15 mouse cellular contexts compared by ENCODE assay signal in genomic region chr2:70044466-70044865, GRCm38 (mm10). TPM values are rescaled to one million over a fixed set of nuclear protein-coding genes. Genes with fewer than 3 reads are reported as not detected.
A peak's percentile ranks its signal among the peaks of the same experiment; 100 is the strongest.
DNase-seq lines count a peak whose midpoint lies in the region; ATAC-seq and TF ChIP-seq lines count a peak whose summit lies in the region.
"Had no signal": no experiment of that assay in that cellular context is flagged by ENCODE, and none has a peak within 500 bp of the region (broad histone marks: within the 10 kb centered on the region; RNA-seq: fewer than 3 reads in every experiment).

No protein-coding gene starts in this region.

- no peaks in the 10 kb centered on the region for H3K27me3 ChIP-seq in midbrain, embryonic 10.5 days (ENCODE audit: low read depth, poor library complexity, severe bottlenecking)
- no peaks in the 10 kb centered on the region for H3K27me3 ChIP-seq in midbrain, postnatal 0 days (ENCODE audit: insufficient read depth, low read length)
- no peaks in the 10 kb centered on the region for H3K27me3 ChIP-seq in hindbrain, embryonic 16.5 days (replicated peaks; ENCODE audit: control insufficient read depth, insufficient read depth, low read length)
- H3K27me3 ChIP-seq: heart, embryonic 12.5 days; limb, embryonic 15.5 days; midbrain, embryonic 12.5 days had no signal

- no peak for ATAC-seq in midbrain, postnatal 0 days (ENCODE audit: low FRiP score)
- ATAC-seq in hindbrain, embryonic 16.5 days, result peak; percentile 83
- ATAC-seq: liver, postnatal 0 days had no signal

- H3K4me3 ChIP-seq in midbrain, embryonic 10.5 days, result no peak overlapping the region
- H3K4me3 ChIP-seq in midbrain, postnatal 0 days (ENCODE audit: low read depth, low read length), result no peak overlapping the region
- no peak overlapping the region for H3K4me3 ChIP-seq in hindbrain, embryonic 16.5 days (ENCODE audit: low read length)
- H3K4me3 ChIP-seq: heart, embryonic 12.5 days; limb, embryonic 15.5 days; midbrain, embryonic 12.5 days had no signal

- H3K4me2 ChIP-seq in midbrain, postnatal 0 days (ENCODE audit: low read depth, low read length, poor library complexity, severe bottlenecking), result no peak overlapping the region
- no peak overlapping the region for H3K4me2 ChIP-seq in hindbrain, embryonic 16.5 days (ENCODE audit: low read length)
- H3K4me2 ChIP-seq: heart, embryonic 12.5 days; limb, embryonic 15.5 days; midbrain, embryonic 12.5 days had no signal

- H3K27ac ChIP-seq in midbrain, embryonic 10.5 days (replicated peaks), result 0 out of 2 replicates have a peak overlapping the region, but pooled peaks have one; percentile 23
- H3K27ac ChIP-seq in midbrain, postnatal 0 days (ENCODE audit: low read depth, low read length), result no peak overlapping the region
- H3K27ac ChIP-seq in hindbrain, embryonic 16.5 days (ENCODE audit: low read depth, low read length), result no peak overlapping the region
- H3K27ac ChIP-seq: limb, embryonic 15.5 days; midbrain, embryonic 12.5 days had no signal

- 34% methylated on average over 6 of the region's 6 CpGs for WGBS in midbrain, embryonic 10.5 days
- WGBS in midbrain, postnatal 0 days, result 28% methylated on average over 6 of the region's 6 CpGs
- 32% methylated on average over 6 of the region's 6 CpGs for WGBS in hindbrain, embryonic 16.5 days

- TF ChIP-seq CTCF in midbrain, postnatal 0 days (IDR thresholded peaks at IDR 0.05), result no peak

- no peaks in the 10 kb centered on the region for H3K9me3 ChIP-seq in midbrain, embryonic 10.5 days (replicated peaks)
- no peaks in the 10 kb centered on the region for H3K9me3 ChIP-seq in midbrain, postnatal 0 days (ENCODE audit: low read length)
- no peaks in the 10 kb centered on the region for H3K9me3 ChIP-seq in hindbrain, embryonic 16.5 days (ENCODE audit: control insufficient read depth, low read length)
- H3K9me3 ChIP-seq: heart, embryonic 12.5 days; limb, embryonic 15.5 days; midbrain, embryonic 12.5 days had no signal

- H3K36me3 ChIP-seq in midbrain, embryonic 10.5 days, result no peaks in the 10 kb centered on the region
- H3K36me3 ChIP-seq in midbrain, postnatal 0 days (ENCODE audit: insufficient read depth, low read length), result no peaks in the 10 kb centered on the region
- H3K36me3 ChIP-seq in hindbrain, embryonic 16.5 days (ENCODE audit: control insufficient read depth, insufficient read depth, low read length), result no peaks in the 10 kb centered on the region
- H3K36me3 ChIP-seq: heart, embryonic 12.5 days; limb, embryonic 15.5 days; midbrain, embryonic 12.5 days had no signal

- H3K4me1 ChIP-seq in midbrain, embryonic 10.5 days, result peaks cover 11% of the 10 kb centered on the region
- no peaks in the 10 kb centered on the region for H3K4me1 ChIP-seq in midbrain, postnatal 0 days (ENCODE audit: insufficient read depth, low read length)
- H3K4me1 ChIP-seq in hindbrain, embryonic 16.5 days (ENCODE audit: control insufficient read depth, insufficient read depth, low read depth, low read length), result peaks cover 3% of the 10 kb centered on the region; the same call in 1 of the 2 replicates
- H3K4me1 ChIP-seq: heart, embryonic 12.5 days; limb, embryonic 15.5 days had no signal

- H3K9ac ChIP-seq in midbrain, postnatal 0 days (replicated peaks; ENCODE audit: low read length, poor library complexity, severe bottlenecking), result no peak overlapping the region
- no peak overlapping the region for H3K9ac ChIP-seq in hindbrain, embryonic 16.5 days (ENCODE audit: low read depth, low read length)
- H3K9ac ChIP-seq: heart, embryonic 12.5 days; limb, embryonic 15.5 days; liver, postnatal 0 days; midbrain, embryonic 12.5 days had no signal

- peak; percentile 22 for DNase-seq in embryo, embryonic 10 days (ENCODE audit: low spot score)
- no peak for DNase-seq in embryo, embryonic 9.5 days (ENCODE audit: extremely low spot score)
- peak; percentile 18 for DNase-seq in midbrain, embryonic 10.5 days (ENCODE audit: low spot score)
- no peak for DNase-seq in midbrain, postnatal 0 days (ENCODE audit: low spot score)
- peak; percentile 64 for DNase-seq in retina, embryonic 14.5 days (ENCODE audit: low spot score)
- DNase-seq in layer of hippocampus, adult 8-10 months (ENCODE audit: low spot score in 2 of 2), result no peak
- DNase-seq in urinary bladder, adult 18-20 months (ENCODE audit: low spot score in 2 of 2), result no peak
- DNase-seq: cerebellum, adult 11 months; heart, postnatal 4 days; kidney, adult 2 months; liver, postnatal 0 days had no signal

RNA-seq across cellular contexts. Expression of gene Myo3b, which starts 5.5 kb away (rescaled TPM):
- polyA plus RNA-seq in midbrain, embryonic 10.5 days (2016; fragmentation: Nextera tagmentation; extraction: Ambion mirVana), result not detected in 2 replicates
- 0.44 and 1.1 TPM in 2 replicates for total RNA-seq in midbrain, postnatal 0 days (2014; rRNA removed)
- 0.14 and 0.32 TPM in 2 replicates for polyA plus RNA-seq in midbrain, postnatal 0 days (2015; fragmentation: Nextera tagmentation; extraction: Ambion mirVana)
- polyA plus RNA-seq in hindbrain, embryonic 16.5 days (2015; fragmentation: Nextera tagmentation; extraction: Ambion mirVana), result 0.17 and 0.39 TPM in 2 replicates
- under 1 TPM; 0.53 to 0.86 (median 0.73) TPM for total RNA-seq in layer of hippocampus, adult 8-10 months (2022)
- polyA plus RNA-seq: limb, embryonic 15.5 days; liver, postnatal 0 days; midbrain, embryonic 12.5 days had no signal

Comparison
In these comparisons a context has a peak if more than half of its experiments do, and no peak if none do; other contexts are left out.
1. DNase-seq: peak in embryo, embryonic 10 days (single experiment), midbrain, embryonic 10.5 days (single experiment) and retina, embryonic 14.5 days (single experiment); none in embryo, embryonic 9.5 days (single experiment), midbrain, postnatal 0 days (single experiment), layer of hippocampus, adult 8-10 months (0 of 2) and urinary bladder, adult 18-20 months (0 of 2).